Mouse (Mus musculus) heart, adult 11 months (tissue): Measurements from ENCODE around the gene Tesk1.
A peak's percentile ranks its signal among the peaks of the same experiment; 100 is the strongest.
"Not testable (repeated sequence)": the region's sequence is repeated elsewhere in the genome, so short reads cannot be mapped to it uniquely, and the experiment has no call there.

Experiments used
- DNase-seq: peaks from one replicate; pipeline ENCODE4 v3.0.0; 2022

Gene Tesk1

DNA sequence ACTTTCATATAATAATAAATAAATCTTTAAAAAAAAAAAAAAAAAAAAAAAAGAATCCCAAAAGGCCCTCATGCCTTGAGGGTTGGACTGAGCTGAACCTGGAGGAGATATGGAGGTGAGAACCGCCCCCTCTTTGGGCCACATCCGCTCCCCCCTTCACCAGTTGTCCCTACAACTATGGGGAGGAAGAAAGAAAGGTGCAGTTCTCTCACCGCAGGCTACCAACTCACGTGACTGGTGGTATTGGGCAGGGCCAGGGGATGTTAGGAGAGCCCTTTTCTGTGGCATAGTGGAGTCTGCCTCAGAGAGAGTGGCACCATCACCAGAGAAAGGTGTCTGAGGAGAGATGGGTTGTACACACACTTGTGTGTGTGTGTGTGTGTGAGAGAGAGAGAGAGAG, 14.7 kb downstream of the Tesk1 start:
- DNase-seq = no peak

DNA sequence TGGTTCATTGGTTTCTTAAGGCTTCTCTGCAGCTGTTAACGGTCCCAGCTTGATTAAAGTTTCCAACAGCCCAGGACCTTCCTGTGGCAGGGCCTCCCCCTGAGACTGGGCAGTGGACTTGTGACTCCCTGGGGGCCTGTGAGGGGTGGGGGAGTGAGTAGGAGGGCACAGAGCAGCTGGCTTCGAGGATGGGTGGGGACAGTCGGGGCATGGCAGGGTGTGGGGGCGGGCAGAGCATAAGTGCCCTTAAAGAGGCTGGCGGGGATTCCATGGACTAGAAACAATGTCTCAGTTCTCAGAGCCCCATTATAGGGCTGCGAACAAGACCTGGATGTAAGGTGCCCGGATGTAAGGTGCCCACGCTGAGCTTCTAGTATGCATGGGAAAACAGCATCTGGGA, 15.4 kb downstream of the Tesk1 start:
- DNase-seq = peak; percentile 88

DNA sequence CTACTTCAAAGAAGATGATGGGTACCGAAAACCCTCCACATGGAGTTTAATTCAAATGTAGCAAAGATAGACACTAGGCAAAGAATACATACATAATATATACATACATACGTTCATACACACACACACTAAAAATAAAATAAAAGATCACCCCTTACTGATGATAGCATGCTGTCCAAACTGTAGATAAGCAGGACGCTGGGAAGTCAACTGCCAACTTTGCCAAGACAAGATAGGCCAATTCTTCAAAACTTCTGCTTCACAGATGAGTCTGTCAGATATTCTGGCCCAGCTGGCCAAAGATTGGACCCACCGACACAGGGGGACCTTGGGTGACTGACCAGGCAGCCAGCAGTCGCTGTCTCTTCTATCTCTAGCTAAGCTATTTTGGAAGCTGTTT, 21.4 kb downstream of the Tesk1 start:
- DNase-seq = no peak

- peak; percentile 91 for DNase-seq
These were observed 24.2 kb downstream of the Tesk1 start for GRCm38 (mm10) chr4:43465935-43466334.

GRCm38 (mm10) chr4:43466872-43467271, 25.1 kb downstream of the Tesk1 start:
- DNase-seq = no peak

GRCm38 (mm10) chr4:43470301-43470700, 28.6 kb downstream of the Tesk1 start:
- DNase-seq = peak; percentile 89

DNA sequence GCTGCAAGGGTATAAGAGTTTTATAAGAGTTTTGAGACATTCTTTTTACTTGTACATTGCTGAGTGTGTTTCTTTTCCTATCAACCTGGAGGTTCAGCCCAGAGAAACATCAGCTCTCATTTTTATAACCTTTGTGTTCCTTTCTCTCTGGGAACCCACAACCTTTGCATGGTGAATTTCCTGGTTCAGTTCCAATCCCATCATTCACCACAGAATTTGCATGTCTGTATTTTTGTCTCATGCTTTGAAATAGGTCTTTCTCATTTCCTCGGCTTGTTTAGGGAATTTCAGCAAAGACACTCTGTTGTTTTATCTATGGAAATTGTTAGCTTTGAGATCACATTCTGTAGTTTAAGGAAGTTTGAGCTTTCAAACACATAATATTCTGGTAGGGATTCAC, 31.9 kb downstream of the Tesk1 start:
- DNase-seq = no peak

GRCm38 (mm10) chr4:43476604-43477003, 34.9 kb downstream of the Tesk1 start:
- no peak for DNase-seq

GRCm38 (mm10) chr4:43477857-43478533, 36.3 kb downstream of the Tesk1 start:
- peak; percentile 98 for DNase-seq

DNA sequence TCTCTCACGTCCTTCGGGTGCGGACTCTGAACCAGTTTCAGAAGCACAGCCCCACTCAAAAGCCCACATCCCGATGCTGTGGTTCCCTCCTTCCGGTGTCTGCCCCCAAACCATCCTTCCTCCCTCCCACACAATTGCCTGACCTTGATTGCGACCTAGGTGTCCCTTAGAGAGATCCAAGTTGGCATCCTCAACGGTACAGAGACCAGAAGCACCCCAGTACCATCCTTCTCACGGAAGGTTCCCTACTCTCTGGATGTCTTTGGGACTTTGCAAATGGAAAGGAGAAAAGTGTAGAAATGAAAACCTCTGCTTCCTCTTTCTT, 36.8 kb downstream of the Tesk1 start:
- DNase-seq = no peak

GRCm38 (mm10) chr4:43478906-43479832, 37.4 kb downstream of the Tesk1 start:
- DNase-seq = peak; percentile 91

- no peak for DNase-seq
These were observed 39.2 kb downstream of the Tesk1 start for GRCm38 (mm10) chr4:43480985-43481384.

DNA sequence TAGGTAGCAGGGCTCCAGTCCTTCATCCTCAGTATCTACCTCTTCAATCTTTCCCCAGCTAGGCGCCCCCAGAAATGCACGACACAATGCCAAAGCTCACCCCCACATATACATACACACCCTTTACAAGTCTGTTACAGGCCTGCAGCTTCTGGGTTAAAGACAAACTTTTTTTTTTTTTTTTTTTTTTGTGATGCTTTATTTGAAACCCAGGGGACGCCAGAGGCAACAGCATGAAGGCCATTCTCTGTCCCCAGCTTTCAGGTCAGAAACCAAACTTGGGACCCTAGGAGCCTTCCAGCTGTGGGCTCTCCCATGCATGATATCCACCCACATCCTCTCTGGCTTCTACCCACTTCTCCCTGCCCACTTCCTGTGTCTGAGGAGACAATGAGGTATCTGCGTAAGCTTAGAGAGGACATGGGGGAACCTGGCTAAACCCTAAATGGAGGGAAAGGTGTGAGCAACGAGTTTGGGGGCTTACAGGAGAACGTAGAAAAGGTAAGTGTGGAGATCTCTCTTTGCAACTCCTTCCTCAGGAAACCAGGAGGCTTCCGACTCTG, 40.2 kb downstream of the Tesk1 start:
- peak; percentile 87 for DNase-seq

DNA sequence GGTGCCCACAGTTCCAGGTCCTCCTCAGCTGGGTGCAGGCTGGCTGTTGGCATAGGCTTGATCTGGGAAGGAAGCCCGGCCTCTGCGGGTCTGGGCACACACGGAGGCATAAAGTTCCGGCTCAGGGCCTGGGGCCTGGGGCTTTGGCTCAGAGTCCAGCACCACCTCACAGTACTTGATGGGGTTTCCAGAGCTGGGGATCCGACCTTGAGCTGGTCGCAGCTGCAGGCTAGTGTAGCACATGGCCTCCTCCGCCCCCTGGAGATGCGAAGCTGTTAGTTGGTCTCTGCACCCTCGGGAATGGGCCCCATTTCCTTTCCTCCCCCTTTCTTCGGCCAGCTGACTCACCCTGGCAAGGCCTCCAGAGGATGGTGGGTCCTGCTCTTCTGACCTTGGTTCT, 40.9 kb downstream of the Tesk1 start:
- DNase-seq = peak; percentile 89

- DNase-seq = no peak
These were observed 41.9 kb downstream of the Tesk1 start, which contains the start of gene Sit1 for GRCm38 (mm10) chr4:43483535-43484091. Sit1 (minus strand) TSS chr4:43483734.

DNA sequence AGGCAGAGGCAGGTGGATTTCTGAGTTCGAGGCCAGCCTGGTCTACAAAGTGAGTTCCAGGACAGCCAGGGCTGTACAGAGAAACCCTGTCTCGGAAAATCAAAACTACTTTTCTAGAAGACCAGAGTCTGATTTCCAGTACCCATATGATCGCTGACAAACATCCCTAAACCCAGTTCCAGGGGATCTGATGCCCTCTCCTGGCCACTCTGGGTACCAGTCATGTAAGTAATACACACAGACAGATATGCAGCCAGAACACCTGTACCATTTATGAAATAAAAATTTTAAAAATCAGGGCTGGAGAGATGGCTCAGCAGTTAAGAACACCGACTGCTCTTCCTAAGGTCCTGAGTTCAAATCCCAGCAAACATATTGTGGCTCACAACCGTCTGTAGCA, 43.9 kb downstream of the Tesk1 start:
- DNase-seq = not testable (repeated sequence)

- DNase-seq = peak; percentile 88
These were observed 47.9 kb downstream of the Tesk1 start for GRCm38 (mm10) chr4:43489611-43490010.

- DNase-seq = peak; percentile 96
These were observed 49.1 kb downstream of the Tesk1 start for GRCm38 (mm10) chr4:43490801-43491200.

GRCm38 (mm10) chr4:43492101-43492820, 50.5 kb downstream of the Tesk1 start:
- peak; percentile 88 for DNase-seq

- peak; percentile 100 for DNase-seq
These were observed 51.1 kb downstream of the Tesk1 start, which contains the start of gene Ccdc107 for GRCm38 (mm10) chr4:43492821-43493185. Ccdc107 (plus strand) TSS chr4:43492900.

- peak; percentile 100 for DNase-seq
These were observed 51.6 kb downstream of the Tesk1 start for GRCm38 (mm10) chr4:43493186-43493845.

- DNase-seq = no peak
These were observed 52.1 kb downstream of the Tesk1 start for GRCm38 (mm10) chr4:43493846-43494240.
